Mouse (Mus musculus): Measurements from ENCODE around the gene Foxk2. TPM values are rescaled to one million over a fixed set of nuclear protein-coding genes. Genes with fewer than 3 reads are reported as not detected.
A peak's percentile ranks its signal among the peaks of the same experiment; 100 is the strongest.

Foxk2 gene
- polyA plus RNA-seq (2012; fragmentation: generic; extraction: Trizol): 41.7 TPM

DNA sequence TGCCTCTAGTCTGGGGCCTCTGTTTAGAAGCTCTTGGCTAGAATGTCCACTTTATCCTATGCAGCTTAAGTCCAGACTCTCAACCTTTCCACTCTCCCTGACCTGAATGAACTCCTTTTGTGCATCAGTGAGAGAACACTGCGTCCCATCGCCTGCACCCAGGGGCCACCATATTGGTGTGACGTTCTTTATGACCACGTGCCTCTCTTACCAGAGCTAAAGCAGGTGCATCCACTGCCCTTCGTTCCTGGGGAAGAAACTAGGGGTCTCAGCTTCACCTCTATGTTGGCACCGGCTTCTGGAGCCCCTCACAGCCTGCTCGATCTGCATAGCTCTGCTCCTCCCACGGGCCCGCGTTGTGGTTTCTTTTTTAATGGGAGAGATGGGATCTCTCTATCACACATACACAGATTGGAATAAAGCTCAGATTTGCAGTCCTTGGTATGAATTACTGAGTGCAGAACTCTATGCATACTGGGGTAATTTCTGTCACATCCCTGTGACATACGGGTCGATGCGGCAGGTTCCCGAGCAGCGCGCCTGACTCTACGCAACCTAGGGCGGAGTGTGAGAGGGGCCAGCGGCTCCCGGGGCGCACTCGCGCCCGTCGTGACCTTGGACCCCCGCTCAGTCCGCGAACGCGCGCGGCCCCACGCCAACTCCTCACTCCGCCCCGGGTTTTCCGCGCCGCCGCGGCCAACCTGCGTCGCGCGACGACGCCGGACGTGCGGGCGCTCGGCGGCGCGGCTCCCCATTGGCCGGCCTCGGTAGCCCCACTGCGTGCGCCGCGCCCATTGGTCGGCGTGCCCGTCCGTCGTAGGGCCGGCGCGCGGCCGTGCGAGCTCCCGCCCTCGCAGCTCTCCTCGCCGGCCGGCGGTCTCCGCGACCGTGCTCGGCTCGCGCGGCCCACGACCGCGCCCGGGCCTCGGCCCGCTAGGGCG is at the start of gene Foxk2:
Foxk2 (plus strand) TSS at position 831 of the 941 bp plus-strand sequence.
- TF ChIP-seq POLR2AphosphoS2 (IDR thresholded peaks at IDR 0.05; ENCODE audit: insufficient read length, low read depth): peak; percentile 77
- TF ChIP-seq CEBPB (IDR thresholded peaks at IDR 0.05; ENCODE audit: insufficient read depth, poor library complexity, severe bottlenecking): no peak
- peak in 1 of 3 experiments; percentile 24 for TF ChIP-seq MYOD1 (IDR thresholded peaks at IDR 0.05; ENCODE audit: control insufficient read depth in 1 of 3, insufficient read length in 2 of 3, low read depth in 2 of 3)
- TF ChIP-seq POLR2A (IDR thresholded peaks at IDR 0.05; ENCODE audit: insufficient read length, low read depth): peak; percentile 83
- TF ChIP-seq REST (IDR thresholded peaks at IDR 0.05; ENCODE audit: insufficient read depth, insufficient read length): no peak
- TF ChIP-seq USF1 (IDR thresholded peaks at IDR 0.05; ENCODE audit: low read depth): peak; percentile 57
- no peak for TF ChIP-seq TCF3 (IDR thresholded peaks at IDR 0.05; ENCODE audit: insufficient read length, low read depth)
- TF ChIP-seq MAX (IDR thresholded peaks at IDR 0.05; ENCODE audit: low read depth): no peak
- no peak for TF ChIP-seq E2F4 (IDR thresholded peaks at IDR 0.05; ENCODE audit: insufficient read depth)
- no peak for TF ChIP-seq SRF (IDR thresholded peaks at IDR 0.05; ENCODE audit: control insufficient read depth, insufficient read length, low read depth)
- TF ChIP-seq MYOG (IDR thresholded peaks at IDR 0.05; ENCODE audit: control insufficient read depth in 1 of 3, insufficient read depth in 1 of 3, insufficient read length in 2 of 3, low read depth in 2 of 3): peak in 1 of 3 experiments; percentile 16
- no peak for TF ChIP-seq TCF12 (IDR thresholded peaks at IDR 0.05; ENCODE audit: insufficient read depth, poor library complexity, severe bottlenecking)

DNA sequence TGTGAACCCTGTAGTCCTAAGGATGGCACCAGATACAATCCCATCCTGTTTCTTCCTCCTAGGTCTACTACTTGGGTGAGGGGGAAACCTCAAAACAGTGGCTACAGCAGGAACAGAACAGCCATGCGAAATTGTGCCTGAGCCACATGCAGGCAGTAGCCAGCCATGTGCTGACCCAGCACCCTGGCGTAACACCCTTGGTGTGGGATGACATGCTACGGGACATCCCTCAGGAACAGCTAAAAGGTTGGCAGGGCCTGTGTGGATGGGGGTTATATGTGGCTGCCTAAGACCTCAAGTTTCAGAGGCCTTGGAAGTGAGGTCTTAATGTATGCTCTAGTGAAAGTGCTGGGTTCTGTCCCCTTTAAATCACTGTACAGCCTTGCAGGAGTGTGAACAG is 43.0 kb upstream of the Foxk2 start:
- Histone ChIP-seq H3ac (ENCODE audit: control insufficient read depth, insufficient read length) (no peak overlapping the region), H3K79me2 (ENCODE audit: control insufficient read depth, insufficient read depth) (no peaks in the 10 kb centered on the region), H3K27me3 (ENCODE audit: control insufficient read depth, insufficient read depth, insufficient read length) (no peaks in the 10 kb centered on the region), H3K4me2 (ENCODE audit: low read depth) (no peak overlapping the region), H3K4me3 (no peak overlapping the region), H3K36me3 (ENCODE audit: control insufficient read depth, insufficient read depth) (peaks cover 7% of the 10 kb centered on the region)
- no peak for TF ChIP-seq MYOG (IDR thresholded peaks at IDR 0.05; ENCODE audit: control insufficient read depth in 1 of 3, insufficient read depth in 1 of 3, insufficient read length in 2 of 3, low read depth in 2 of 3)
- TF ChIP-seq TCF12 (IDR thresholded peaks at IDR 0.05; ENCODE audit: insufficient read depth, poor library complexity, severe bottlenecking): no peak
- TF ChIP-seq TCF3 (IDR thresholded peaks at IDR 0.05; ENCODE audit: insufficient read length, low read depth): no peak
- no peak for TF ChIP-seq MAX (IDR thresholded peaks at IDR 0.05; ENCODE audit: low read depth)
- no peak for TF ChIP-seq USF1 (IDR thresholded peaks at IDR 0.05; ENCODE audit: low read depth)
- TF ChIP-seq CEBPB (IDR thresholded peaks at IDR 0.05; ENCODE audit: insufficient read depth, poor library complexity, severe bottlenecking): no peak
- no peak for TF ChIP-seq E2F4 (IDR thresholded peaks at IDR 0.05; ENCODE audit: insufficient read depth)
- TF ChIP-seq SRF (IDR thresholded peaks at IDR 0.05; ENCODE audit: control insufficient read depth, insufficient read length, low read depth): no peak
- TF ChIP-seq REST (IDR thresholded peaks at IDR 0.05; ENCODE audit: insufficient read depth, insufficient read length): no peak
- TF ChIP-seq MYOD1 (IDR thresholded peaks at IDR 0.05; ENCODE audit: control insufficient read depth in 1 of 3, insufficient read length in 2 of 3, low read depth in 2 of 3): no peak
- no peak for TF ChIP-seq POLR2A (IDR thresholded peaks at IDR 0.05; ENCODE audit: insufficient read length, low read depth)
- TF ChIP-seq POLR2AphosphoS2 (IDR thresholded peaks at IDR 0.05; ENCODE audit: insufficient read length, low read depth): no peak

More for the DNA sequence above, at the start of gene Foxk2:
- H3K36me3 ChIP-seq (ENCODE audit: control insufficient read depth, insufficient read depth): peaks cover 19% of the 10 kb centered on the region
- H3K4me3 ChIP-seq: peak within 1 kb of the TSS; percentile 83
- peak within 1 kb of the TSS; percentile 97 for H3K4me2 ChIP-seq (ENCODE audit: low read depth)
- H3K27me3 ChIP-seq (ENCODE audit: control insufficient read depth, insufficient read depth, insufficient read length): no peaks in the 10 kb centered on the region
- peaks cover 44% of the 10 kb centered on the region for H3K79me2 ChIP-seq (ENCODE audit: control insufficient read depth, insufficient read depth)
- H3ac ChIP-seq (ENCODE audit: control insufficient read depth, insufficient read length): peak within 1 kb of the TSS; percentile 98

DNA sequence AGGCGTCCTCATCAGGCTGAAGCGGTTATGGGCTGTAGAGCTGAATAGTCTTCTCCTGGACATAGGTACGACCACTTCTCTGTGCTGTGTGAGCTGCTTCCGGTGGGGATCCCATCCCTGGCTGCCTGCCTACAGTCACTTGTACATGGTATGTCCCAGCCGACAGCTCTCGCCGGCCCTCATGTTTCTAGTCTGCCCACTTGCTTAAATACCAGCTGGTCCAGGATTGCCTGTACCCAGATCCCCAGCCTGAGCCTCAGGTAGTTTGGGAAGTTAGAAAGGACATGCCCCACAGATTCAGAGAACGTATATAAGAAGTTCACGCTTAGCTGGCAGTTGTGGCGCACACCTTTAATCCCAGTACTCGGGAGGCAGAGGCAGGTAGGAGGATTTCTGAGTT is 40.0 kb upstream of the Foxk2 start:
- no peaks in the 10 kb centered on the region for H3K27me3 ChIP-seq (ENCODE audit: control insufficient read depth, insufficient read depth, insufficient read length)
- H3K4me2 ChIP-seq (ENCODE audit: low read depth): no peak overlapping the region
- TF ChIP-seq TCF12 (IDR thresholded peaks at IDR 0.05; ENCODE audit: insufficient read depth, poor library complexity, severe bottlenecking): no peak
- H3K36me3 ChIP-seq (ENCODE audit: control insufficient read depth, insufficient read depth): peaks cover 18% of the 10 kb centered on the region
- no peaks in the 10 kb centered on the region for H3K79me2 ChIP-seq (ENCODE audit: control insufficient read depth, insufficient read depth)
- no peak overlapping the region for H3ac ChIP-seq (ENCODE audit: control insufficient read depth, insufficient read length)
- H3K4me3 ChIP-seq: no peak overlapping the region

DNA sequence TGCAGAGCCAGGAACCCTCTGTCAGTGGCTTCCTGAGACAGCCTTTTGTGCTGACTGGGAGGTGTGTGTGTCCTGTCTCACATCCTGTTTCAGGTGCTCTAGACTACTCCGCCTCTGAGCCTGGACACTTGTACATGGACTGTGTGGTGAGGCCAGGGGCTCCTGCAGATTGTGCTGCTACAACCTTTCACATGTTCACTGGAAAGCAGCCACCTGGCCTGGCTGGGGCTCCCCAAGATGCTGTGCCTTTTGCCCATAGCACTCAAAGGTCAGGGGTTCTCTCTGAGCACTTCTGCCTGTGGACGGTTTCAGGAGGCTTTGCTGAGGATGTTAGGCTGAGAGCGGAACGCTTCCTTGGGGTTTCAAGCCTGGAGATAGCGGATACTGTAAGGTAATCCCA is 39.0 kb upstream of the Foxk2 start:
- H3K27me3 ChIP-seq (ENCODE audit: control insufficient read depth, insufficient read depth, insufficient read length): no peaks in the 10 kb centered on the region
- H3K36me3 ChIP-seq (ENCODE audit: control insufficient read depth, insufficient read depth): peaks cover 26% of the 10 kb centered on the region
- no peak overlapping the region for H3K4me2 ChIP-seq (ENCODE audit: low read depth)
- TF ChIP-seq TCF3 (IDR thresholded peaks at IDR 0.05; ENCODE audit: insufficient read length, low read depth): no peak
- H3K79me2 ChIP-seq (ENCODE audit: control insufficient read depth, insufficient read depth): no peaks in the 10 kb centered on the region
- H3K4me3 ChIP-seq: no peak overlapping the region
- no peak overlapping the region for H3ac ChIP-seq (ENCODE audit: control insufficient read depth, insufficient read length)

DNA sequence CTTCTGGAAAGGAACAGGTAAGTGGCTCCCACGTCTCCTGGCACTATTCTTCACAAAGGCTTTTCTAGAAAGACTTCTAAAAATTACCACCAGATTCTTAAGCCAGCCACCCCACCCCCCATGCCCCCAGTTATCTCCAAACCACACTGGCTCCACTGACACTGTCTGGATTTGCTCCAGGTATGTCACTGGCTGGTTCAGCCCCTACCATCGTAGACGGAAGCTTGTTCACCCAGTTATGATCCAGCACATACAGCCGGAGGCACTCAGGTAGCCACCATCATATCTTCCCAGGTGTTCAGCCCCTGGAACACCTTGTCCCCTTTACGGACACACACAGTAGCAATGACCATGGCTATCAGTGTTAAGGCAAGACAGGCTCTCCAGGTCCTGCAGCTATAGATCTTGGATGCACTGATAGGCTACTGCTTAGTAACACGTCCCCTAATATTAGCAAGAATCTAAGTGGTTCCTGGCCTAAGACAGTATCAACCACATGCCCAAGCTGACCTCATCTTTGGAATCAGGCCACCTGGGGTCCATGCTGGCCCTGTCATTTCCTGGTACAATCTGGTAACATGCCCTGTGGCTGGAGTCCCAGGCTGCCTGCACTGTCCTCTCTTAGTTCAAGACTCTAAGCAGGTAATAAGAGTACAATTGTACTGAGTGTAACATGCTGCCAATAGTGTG is 38.3 kb upstream of the Foxk2 start:
- TF ChIP-seq TCF3 (IDR thresholded peaks at IDR 0.05; ENCODE audit: insufficient read length, low read depth): no peak
- TF ChIP-seq POLR2AphosphoS2 (IDR thresholded peaks at IDR 0.05; ENCODE audit: insufficient read length, low read depth): peak; percentile 17
- H3K79me2 ChIP-seq (ENCODE audit: control insufficient read depth, insufficient read depth): no peaks in the 10 kb centered on the region
- H3K36me3 ChIP-seq (ENCODE audit: control insufficient read depth, insufficient read depth): peaks cover 30% of the 10 kb centered on the region
- H3ac ChIP-seq (ENCODE audit: control insufficient read depth, insufficient read length): no peak overlapping the region
- no peaks in the 10 kb centered on the region for H3K27me3 ChIP-seq (ENCODE audit: control insufficient read depth, insufficient read depth, insufficient read length)
- H3K4me3 ChIP-seq: no peak overlapping the region
- no peak overlapping the region for H3K4me2 ChIP-seq (ENCODE audit: low read depth)
